Mouse (Mus musculus): ENCODE results near the gene Prkg1. TPM values are rescaled to one million over a fixed set of nuclear protein-coding genes. Genes with fewer than 3 reads are reported as not detected.

The Prkg1 gene
- total RNA-seq, 4 experiments from 2014 or later, result 13.9 to 18.1 (median 15.9) TPM

Other genes with a start within 250 kb of the Prkg1 start
- not detected for gene A1cf, start 103.7 kb upstream of the Prkg1 start, total RNA-seq (2022)

Data from left cerebral cortex, adult 8-10 months (tissue).